Mouse (Mus musculus) frontal cortex, adult (tissue): Measurements from ENCODE around the gene Itga1.
A peak's percentile ranks its signal among the peaks of the same experiment; 100 is the strongest.

ENCODE experiments used
- ATAC-seq: cut with Nextera tagmentation; 2 replicates; pipeline ENCODE4 v1.9.2; 2017; ENCODE audit warnings: mild to moderate bottlenecking, moderate library complexity, mixed read lengths; ENCODE audit not compliant: low TSS enrichment

The Itga1 gene

GRCm38 (mm10) chr13:114987668-114988067, 114.1 kb downstream of the Itga1 start:
- no peak for ATAC-seq

DNA sequence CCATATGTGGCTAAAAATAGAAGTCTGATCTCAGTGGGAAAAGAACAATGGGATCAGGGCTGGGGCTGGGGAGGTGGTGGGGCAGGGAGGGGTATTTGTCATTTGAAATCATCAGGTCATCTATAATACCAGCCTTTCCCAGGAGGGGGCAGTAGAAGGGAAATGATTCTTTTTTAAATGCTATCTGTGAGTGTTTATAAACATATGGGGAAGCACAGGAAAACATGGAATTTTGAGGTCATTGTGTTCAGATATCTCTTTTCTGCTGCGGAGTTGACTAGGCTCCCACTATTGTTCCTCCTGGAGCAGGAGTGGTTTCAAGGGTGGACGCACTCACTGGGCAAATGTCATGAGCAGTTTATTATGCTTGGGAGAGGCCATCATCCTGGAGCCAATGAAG, 114.6 kb downstream of the Itga1 start:
- ATAC-seq, result no peak; the same call in 1 of the 2 replicates

DNA sequence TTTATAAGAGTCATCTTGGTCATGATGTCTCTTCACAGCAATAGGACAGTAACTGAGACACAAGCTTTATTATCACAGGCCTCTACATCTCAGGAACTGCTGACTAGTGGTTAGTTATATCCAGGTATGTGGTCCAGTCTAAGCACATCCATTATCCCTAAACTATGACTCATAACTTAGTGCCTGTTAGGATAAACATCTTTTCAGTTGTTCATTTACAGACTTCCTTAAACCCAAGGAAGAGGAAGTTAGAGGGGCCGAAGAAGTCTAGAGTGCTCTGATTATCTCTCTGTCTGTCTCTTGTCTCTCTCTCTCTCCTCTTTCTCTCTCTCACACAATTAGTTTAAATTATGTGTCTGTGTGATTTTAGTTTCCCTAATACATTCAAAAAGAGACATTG, 117.1 kb downstream of the Itga1 start:
- no peak for ATAC-seq

- ATAC-seq, result no peak
Measured at GRCm38 (mm10) chr13:114983116-114983515, 118.6 kb downstream of the Itga1 start.

DNA sequence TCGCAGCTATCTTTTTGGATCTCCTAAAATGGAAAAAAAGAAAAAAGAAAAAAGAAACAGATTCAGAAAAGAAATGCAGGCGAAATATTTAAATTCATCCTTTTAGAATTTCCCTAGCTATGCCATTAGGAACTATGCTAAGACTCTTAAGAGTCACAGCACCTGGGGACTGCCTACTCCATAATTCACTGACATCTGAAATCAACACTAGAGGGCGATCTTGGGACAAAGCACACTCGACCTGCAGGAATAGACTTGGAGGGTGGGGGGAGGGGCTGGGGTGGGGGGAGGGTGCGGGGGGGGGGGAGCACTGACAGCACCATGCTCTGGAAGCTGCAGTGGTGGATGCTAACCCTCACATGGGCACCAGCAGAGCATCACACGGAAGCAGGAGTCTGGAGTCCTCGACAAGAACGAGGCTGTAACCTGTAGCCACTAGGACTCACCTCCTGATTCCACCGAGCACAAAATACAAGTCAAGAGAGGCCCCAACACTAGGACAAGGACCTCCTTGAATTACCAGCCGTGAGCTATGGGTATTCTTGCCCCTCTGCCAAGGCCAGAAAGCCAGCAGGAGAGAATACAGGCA, 120.8 kb downstream of the Itga1 start:
- ATAC-seq, result 0 out of 2 replicates have a peak, but pooled peaks have one; percentile 54

- no peak for ATAC-seq
Measured at GRCm38 (mm10) chr13:114974484-114975042, 127.2 kb downstream of the Itga1 start.

DNA sequence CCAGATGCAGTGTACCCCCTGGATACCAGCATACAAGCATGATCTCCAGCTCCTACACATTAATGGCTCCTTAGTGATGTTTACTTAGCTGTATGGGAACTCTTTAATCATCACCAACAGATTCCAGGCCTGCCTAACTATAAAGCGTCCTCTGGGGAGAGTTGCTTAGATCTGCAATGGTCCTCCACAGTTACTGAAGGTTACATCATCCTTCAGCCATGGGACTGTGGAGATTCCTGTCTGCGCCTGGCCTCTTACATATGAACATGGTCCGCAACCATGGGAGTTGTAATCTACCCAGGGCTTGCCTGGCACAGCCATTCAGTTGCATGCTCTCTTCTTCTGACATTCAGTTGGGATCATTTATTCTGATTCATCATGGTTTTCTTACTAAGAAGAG, 129.9 kb downstream of the Itga1 start:
- no peak for ATAC-seq

GRCm38 (mm10) chr13:114964233-114964632, 137.5 kb downstream of the Itga1 start:
- ATAC-seq, result peak; percentile 100

DNA sequence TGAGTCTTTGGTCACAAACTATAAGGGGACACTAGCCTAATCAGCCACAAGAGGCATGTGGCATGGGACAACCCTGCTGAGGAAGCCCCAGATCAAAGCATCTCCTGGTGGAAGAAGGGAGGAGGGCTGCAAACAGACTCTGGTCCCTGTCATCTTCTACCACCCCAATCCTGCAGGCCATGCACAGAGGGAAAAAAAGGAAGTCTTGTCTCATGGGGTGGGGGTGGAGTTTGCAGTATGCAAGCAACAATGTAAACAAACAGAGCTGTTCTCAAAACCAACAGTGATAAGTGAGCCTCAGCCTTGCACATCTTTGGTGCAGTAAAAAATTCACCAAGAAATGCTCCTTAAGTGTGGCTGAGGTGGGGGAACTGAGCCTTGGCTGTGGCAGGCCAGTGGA, 147.2 kb downstream of the Itga1 start:
- ATAC-seq, result no peak

DNA sequence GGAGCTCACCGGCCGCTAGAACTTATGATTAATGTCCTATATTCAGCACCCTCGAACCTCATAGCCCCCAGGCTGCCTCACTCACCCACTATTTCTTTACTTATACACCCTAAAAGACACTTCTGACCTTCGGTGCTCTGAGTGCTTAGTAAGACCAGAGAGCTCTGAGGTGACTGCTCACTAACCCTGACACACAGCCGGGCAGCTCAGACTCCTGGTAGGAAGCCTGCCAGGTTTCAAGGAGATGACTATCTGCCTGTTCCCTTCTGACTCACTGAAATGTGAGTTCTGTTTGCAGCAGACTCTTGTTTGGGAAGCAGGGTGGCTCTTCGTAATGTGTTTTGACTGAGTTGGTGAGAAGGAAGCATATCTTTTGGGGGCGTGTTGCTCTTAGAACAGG, 168.2 kb downstream of the Itga1 start:
- peak; percentile 38; the same call in 1 of the 2 replicates for ATAC-seq

GRCm38 (mm10) chr13:114931775-114932294, 169.9 kb downstream of the Itga1 start, which contains the start of gene Itga2:
Itga2 (minus strand) TSS chr13:114932100.
- peak; percentile 70 for ATAC-seq

GRCm38 (mm10) chr13:114930996-114931649, 170.6 kb downstream of the Itga1 start:
- peak; percentile 79 for ATAC-seq

DNA sequence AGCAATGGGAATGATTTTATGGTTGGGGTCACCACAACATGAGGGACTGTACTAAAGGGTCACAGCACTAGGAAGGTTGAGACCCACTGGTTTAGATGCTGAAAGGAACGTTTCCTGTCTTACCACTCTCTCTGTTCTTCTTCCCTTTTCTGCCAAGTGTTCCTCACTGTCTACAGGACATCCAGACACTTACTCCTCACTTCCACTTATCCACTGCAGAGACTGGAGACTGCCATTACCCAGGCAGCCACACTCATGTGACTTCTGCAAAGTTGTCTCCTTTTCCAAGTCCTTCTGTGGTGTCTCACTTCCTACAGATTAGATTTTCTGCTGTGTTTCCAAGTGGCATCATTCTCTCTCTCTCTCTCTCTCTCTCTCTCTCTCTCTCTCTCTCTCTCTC, 177.0 kb downstream of the Itga1 start:
- ATAC-seq, result no peak

DNA sequence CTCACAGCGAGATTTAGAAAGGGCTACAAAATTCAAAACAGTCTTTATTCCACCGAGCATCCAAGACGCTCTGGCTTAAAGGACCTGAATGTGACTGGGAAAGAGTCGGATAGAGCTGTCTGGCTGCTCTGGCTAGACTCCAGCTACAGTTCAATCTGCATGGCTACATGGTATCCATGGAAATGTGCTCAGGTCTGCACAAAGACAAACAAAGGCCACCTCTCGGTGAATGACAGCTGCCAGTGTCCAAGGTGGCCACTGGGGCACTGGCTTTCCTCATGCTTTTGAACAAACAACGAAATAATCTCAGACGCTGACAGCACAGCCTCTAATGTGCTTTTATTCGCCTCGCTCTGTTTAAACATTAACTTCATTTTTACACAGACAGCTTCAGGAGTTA, 178.4 kb downstream of the Itga1 start:
- no peak for ATAC-seq

DNA sequence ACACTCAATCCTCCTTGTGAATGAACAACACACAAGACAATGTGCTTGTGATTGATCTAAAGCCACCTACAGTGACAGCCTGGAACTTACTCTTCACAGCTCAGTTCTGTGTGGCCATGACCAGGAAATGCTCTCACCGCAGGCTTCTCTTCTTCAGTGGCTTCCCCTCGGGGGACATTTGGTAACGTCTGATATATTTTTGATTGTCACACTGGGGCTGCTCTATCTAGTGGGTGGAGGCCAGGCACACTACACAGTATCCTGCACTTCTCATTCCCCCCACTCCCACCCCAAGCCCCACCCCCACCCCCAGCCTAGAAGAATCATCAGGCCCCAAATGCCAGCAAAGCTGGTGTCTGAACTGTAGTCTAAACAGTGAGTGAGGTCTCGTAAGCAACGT, 186.0 kb downstream of the Itga1 start:
- ATAC-seq, result no peak

DNA sequence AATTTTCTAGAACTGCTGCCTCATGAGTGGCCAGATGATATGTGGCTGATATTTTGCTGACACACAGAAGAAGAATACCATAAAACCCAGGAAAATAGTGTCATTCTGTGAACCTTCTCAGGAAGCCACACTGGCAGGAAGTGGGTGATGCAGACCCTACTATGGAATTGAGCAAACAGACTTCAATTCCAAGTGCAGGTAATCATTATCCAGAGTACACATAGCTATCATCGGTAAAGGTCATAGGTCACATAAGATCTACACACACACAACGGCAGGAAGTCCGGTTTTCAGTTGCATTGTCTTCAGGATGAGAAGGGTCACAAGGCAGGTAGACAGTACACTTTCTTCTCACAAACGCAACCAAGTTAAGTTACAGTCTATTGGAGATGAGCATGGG, 186.8 kb downstream of the Itga1 start:
- ATAC-seq, result no peak

DNA sequence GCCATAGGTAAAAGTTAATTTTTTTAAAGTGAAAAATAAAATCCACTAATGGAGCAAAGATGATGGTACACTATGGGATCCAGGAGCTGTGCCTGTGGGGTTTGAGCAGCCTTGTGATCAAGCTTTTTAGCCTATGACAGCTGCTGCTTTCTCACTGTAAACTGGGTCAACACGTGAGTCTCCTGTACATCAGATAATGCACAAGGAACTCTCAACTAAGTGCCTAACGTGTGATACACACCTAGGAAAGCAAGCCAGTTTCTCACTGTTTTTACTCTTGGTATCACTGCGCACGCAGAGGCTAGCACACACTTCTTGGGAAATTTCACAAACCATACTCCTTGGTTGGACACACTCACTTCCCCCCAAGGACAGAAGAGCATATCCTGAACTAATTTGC, 187.2 kb downstream of the Itga1 start:
- ATAC-seq, result no peak

DNA sequence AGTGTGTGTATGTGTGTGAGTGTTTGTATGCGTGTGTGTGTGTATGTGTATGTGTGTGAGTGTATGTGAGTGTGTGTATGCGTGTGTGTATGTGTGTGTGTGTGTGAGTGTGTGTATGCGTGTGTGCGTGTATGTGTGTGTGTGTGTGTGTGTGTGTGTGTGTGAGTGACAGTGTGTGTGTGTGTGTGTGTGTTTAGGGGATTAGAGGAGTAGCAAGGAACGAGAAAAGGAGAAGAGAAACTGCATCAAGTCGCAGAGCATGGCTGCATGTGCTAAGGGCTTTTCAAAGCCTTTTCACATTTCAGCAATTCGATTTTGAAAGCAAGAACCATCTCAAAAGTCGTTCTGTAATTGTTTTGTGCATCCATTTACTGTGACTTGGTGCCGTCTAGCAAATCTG, 191.1 kb downstream of the Itga1 start:
- ATAC-seq, result no peak

DNA sequence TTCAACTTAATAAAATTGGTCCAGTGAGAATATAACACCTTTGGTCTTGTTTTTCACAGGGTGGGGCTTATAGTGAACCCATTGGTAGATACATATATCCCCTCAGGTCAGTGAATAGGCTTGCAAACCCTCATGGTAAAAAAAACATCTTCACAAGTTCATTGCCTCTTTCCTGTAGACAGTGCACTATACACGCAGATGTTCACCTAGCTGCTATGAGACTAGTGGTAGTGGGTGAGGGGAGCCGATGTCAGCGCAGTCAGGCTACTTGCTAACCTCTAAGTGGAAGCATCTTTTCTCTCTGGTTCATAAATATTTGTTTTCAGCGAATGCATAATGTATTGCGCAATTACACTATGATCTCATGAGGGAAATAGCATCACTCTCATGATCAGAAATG, 192.2 kb downstream of the Itga1 start:
- no peak for ATAC-seq

DNA sequence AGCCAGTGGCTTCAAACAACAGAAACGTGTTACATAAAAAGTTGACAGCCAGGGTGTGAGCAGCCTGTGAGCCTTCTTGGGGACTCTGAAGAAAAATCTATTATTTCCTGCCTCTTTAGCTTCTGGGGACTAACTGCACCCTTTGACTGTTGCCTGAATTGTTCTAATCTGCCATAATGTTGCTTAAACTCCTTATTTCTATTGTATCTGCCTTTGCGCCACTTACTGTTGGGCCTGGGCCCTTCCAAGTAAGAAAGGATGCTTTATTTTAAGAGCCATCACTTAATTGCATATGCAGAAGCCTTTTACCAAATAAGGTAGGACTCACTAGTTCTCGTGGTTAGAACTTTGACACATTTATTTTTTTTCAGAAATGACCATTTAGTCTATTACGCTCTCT, 193.9 kb downstream of the Itga1 start:
- ATAC-seq, result no peak
